Mouse (Mus musculus) liver, postnatal 0 days (tissue): Measurements from ENCODE around the gene Zc3h7b. TPM values are rescaled to one million over a fixed set of nuclear protein-coding genes. Genes with fewer than 3 reads are reported as not detected.

Source experiments
- ATAC-seq: fragments of 200-750 bp; cut with Nextera tagmentation; 2 replicates; pipeline ENCODE4 v1.8.0; 2017; ENCODE audit warnings: mild to moderate bottlenecking, moderate library complexity
- DNase-seq: peaks from one replicate; pipeline ENCODE4 v3.0.0-alpha.2; 2016
- H3K27ac ChIP-seq: fragments of 300-500 bp; sonication (generic); 2 replicates; pipeline ENCODE4 v1.5.1; 2014; ENCODE audit warnings: antibody characterized with exemption, moderate library complexity, mild to moderate bottlenecking, low read depth
- H3K27me3 ChIP-seq: fragments of 300-500 bp; sonication (generic); 2 replicates; pipeline ENCODE4 v1.6.1; 2014; ENCODE audit warnings: low read length, control low read depth, mixed read lengths; ENCODE audit not compliant: insufficient read depth
- H3K36me3 ChIP-seq: fragments of 300-500 bp; sonication (generic); replicated peaks from 2 replicates; pipeline ENCODE4 v1.6.1; 2014; ENCODE audit warnings: mild to moderate bottlenecking, control low read depth, low read length, moderate library complexity, mixed read lengths; ENCODE audit not compliant: insufficient read depth
- H3K4me1 ChIP-seq: fragments of 300-500 bp; sonication (generic); 2 replicates; pipeline ENCODE4 v1.6.1; 2014; ENCODE audit warnings: antibody characterized with exemption, mild to moderate bottlenecking, control low read depth; ENCODE audit not compliant: insufficient read depth
- H3K4me2 ChIP-seq: fragments of 300-500 bp; sonication (generic); 2 replicates; pipeline ENCODE4 v1.6.1; 2014; ENCODE audit warnings: low read depth, mild to moderate bottlenecking, low read length, moderate library complexity, mixed read lengths
- H3K4me3 ChIP-seq: fragments of 300-500 bp; sonication (generic); 2 replicates; pipeline ENCODE4 v1.5.1; 2014; ENCODE audit warnings: low read depth, low read length
- H3K9ac ChIP-seq: fragments of 300-500 bp; sonication (generic); replicated peaks from 2 replicates; pipeline ENCODE4 v1.6.1; 2014; ENCODE audit warnings: mild to moderate bottlenecking, moderate library complexity
- H3K9me3 ChIP-seq: fragments of 300-500 bp; sonication (generic); 2 replicates; pipeline ENCODE4 v1.6.1; 2016; ENCODE audit warnings: mild to moderate bottlenecking, control low read depth, low read length, mixed read lengths
- CTCF ChIP-seq: sonication (generic); IDR thresholded peaks from 2 replicates; pipeline ENCODE4 v1.5.1; 2016; ENCODE audit warnings: antibody characterized with exemption, low read depth
- EP300 ChIP-seq: IDR thresholded peaks from 2 replicates; pipeline ENCODE4 v1.6.1; 2016; ENCODE audit warnings: antibody characterized with exemption, low read depth, mild to moderate bottlenecking
- WGBS: fragments of 180-500 bp; shearing (Covaris S2); extraction: QIAGEN DNeasy Blood & Tissue Kit; methylation state at CpG from one replicate; pipeline ENCODE4 v1.1.7; 2014; ENCODE audit not compliant: insufficient replicate concordance; 5-methylcytosine and 5-hydroxymethylcytosine counted together
- polyA plus RNA-seq: library from polyadenylated mRNA; unstranded; fragments of >200 nt; fragmentation: Nextera tagmentation; extraction: Ambion mirVana; gene quantifications from 2 replicates; pipeline ENCODE4 v1.2.1, GENCODE M21; 2015

Zc3h7b gene
- polyA plus RNA-seq, 1 experiment from 2014 or later = 4.2 TPM

DNA sequence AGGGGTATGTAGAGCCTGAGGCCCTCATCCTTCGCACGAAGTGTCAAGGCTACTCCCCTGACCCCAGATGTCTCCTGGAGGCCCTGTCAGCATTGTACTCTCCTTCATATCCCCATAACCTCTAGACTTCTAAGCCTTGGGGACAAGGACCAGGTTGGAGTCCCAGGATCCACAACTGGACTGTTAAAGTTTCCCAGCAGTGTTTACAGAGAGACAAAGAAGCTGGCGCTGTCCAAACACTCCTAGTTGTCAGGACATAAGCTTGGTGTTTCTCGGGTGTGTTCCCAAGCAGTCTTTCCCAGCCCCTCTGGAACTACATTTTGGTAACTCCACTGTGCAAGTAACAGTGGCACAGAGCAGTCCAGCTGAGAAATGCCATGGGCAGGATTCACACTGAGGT lies 88.6 kb downstream of the Zc3h7b start:
- Histone ChIP-seq H3K9ac (no peak overlapping the region), H3K4me2 (no peak overlapping the region), H3K4me3 (no peak overlapping the region), H3K36me3 (no peaks in the 10 kb centered on the region), H3K9me3 (no peaks in the 10 kb centered on the region), H3K27ac (no peak overlapping the region), H3K27me3 (no peaks in the 10 kb centered on the region), H3K4me1 (peaks cover 32% of the 10 kb centered on the region)
- DNase-seq (no peak), ATAC-seq (no peak)
- TF ChIP-seq CTCF (no peak), EP300 (no peak)
- 69% methylated on average over 4 of the region's 4 CpGs for WGBS

DNA sequence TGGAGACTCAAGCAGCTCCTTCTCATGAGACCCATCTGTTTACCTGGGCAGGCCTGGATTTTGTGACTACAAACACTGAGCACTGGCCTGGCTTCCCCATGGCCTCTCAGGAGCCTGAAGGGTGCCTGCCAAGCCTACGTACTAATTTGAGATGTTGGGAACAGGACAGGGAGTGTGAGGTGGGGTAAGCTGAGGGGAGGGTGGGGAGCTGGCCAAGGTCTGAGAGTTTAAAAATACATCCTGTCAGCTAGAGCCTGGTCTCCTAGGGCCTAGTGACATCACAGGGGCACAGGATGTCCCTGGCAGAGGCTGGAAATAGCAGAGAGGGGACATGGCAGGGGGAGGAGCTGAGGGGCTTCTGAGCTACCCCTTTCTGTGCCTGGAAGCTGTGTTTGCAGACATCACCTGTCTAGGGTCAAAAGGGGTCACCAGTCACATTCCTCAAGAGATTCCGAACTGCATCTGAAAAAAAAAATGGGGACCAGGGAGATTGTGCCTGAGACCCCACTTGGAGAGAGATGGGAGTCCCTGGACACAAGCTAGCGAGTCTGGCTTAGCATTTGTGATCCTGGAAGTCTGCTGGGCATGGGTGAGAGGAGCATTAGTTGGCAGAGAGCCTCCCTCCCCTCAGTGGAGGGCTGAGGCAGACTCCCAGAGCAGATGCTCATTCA lies 89.4 kb downstream of the Zc3h7b start:
- H3K4me2 ChIP-seq = no peak overlapping the region
- TF ChIP-seq EP300 (no peak), CTCF (no peak)
- 79% methylated on average over 3 of the region's 3 CpGs for WGBS
- H3K9me3 ChIP-seq = no peaks in the 10 kb centered on the region
- H3K36me3 ChIP-seq = no peaks in the 10 kb centered on the region
- H3K27me3 ChIP-seq = no peaks in the 10 kb centered on the region
- no peak overlapping the region for H3K4me3 ChIP-seq
- H3K4me1 ChIP-seq = peaks cover 34% of the 10 kb centered on the region
- no peak for ATAC-seq
- no peak overlapping the region for H3K9ac ChIP-seq
- DNase-seq = no peak
- no peak overlapping the region for H3K27ac ChIP-seq

DNA sequence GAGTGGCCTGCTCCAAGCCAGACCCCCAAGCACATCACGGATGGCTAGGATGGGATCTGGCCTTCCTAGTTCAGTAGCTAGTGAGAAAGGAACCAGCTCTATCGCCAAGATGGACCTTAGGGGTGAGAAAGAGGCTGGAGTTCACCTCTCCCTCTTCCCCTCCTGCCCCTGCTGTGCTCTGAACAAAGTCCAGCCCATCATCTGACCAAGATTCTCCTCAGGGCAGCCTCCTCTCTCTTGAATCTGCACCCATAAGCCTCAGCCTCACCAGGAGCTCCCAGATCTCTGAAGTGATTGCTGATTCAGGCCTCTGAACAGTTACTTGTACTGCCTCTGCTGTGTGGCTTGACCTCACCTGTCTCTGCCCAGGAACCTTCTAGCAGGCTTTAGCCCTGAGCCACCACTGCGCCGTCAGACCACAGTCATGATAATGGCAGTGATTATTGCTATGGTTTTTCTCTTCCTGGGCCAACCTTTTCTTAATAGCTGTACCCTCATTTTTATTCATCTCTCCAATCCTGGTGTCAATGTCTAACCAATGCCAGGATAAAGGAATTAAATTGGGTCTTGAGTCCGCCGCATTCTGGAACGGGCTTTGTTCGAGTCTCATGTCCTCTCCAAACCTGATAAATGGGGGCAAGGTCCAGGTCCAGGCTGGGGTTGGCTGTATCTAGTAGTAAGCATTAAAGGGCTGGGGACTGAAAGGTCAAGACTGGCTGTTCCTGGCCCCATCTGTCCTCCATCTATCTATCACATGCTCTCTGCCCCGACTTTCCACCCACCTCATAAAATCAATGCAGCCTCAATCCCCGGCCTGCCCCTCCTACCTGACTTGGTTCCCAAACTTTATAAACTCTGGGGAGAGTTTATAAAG lies 90.4 kb downstream of the Zc3h7b start:
- Histone ChIP-seq H3K9me3 (no peaks in the 10 kb centered on the region), H3K9ac (no peak overlapping the region), H3K27me3 (no peaks in the 10 kb centered on the region), H3K4me3 (no peak overlapping the region), H3K4me2 (peak overlapping the region; percentile 66; the same call in 1 of the 2 replicates), H3K36me3 (no peaks in the 10 kb centered on the region), H3K27ac (no peak overlapping the region), H3K4me1 (peaks cover 35% of the 10 kb centered on the region)
- no peak for ATAC-seq
- no peak for DNase-seq
- TF ChIP-seq CTCF (no peak), EP300 (no peak)
- 60% methylated on average over 10 of the region's 10 CpGs for WGBS

DNA sequence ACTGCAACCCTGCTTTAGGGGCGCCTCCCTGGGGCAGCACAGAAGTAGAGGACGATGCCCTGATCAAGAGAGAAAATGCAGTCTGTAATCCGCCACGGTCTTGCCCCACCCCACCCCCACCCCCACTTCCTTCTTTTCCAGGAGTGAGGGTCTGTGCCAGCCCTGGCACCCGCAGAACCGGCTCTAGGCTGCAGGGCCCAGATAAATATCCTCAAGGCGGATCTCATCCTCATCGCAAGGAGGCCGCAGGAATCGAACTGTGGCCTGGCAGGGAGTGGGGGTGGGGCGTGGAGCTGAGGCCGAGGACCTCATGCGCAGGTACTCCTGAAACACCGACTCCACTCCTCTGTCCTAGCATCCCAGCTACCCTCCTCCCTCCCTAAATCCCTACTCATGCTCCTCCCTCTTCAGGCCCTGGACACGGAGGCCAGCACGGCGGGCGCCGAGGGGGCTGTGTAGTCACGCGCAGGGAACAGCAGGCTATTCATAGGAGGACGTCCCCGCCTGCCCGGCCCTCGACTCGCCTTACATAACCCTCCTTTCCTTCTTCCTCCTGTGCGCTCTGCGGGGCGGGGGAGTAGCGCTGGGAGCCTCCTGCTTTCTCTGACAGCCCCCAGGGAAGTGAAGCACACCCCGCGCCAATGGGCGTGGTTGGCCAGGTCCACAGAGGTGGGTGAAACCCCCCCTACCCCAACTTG lies 91.4 kb downstream of the Zc3h7b start:
- Histone ChIP-seq H3K9me3 (no peaks in the 10 kb centered on the region), H3K9ac (peak overlapping the region; percentile 37; the same call in 1 of the 2 replicates), H3K36me3 (no peaks in the 10 kb centered on the region), H3K4me2 (peak overlapping the region; percentile 66), H3K27ac (0 out of 2 replicates have a peak overlapping the region, but pooled peaks have one; percentile 0), H3K27me3 (no peaks in the 10 kb centered on the region), H3K4me1 (peaks cover 35% of the 10 kb centered on the region), H3K4me3 (peak overlapping the region; percentile 38)
- TF ChIP-seq EP300 = no peak
- TF ChIP-seq CTCF = no peak
- DNase-seq (peak; percentile 68), ATAC-seq (peak; percentile 8; the same call in 1 of the 2 replicates)
- 6% methylated on average over 29 of the region's 33 CpGs for WGBS

DNA sequence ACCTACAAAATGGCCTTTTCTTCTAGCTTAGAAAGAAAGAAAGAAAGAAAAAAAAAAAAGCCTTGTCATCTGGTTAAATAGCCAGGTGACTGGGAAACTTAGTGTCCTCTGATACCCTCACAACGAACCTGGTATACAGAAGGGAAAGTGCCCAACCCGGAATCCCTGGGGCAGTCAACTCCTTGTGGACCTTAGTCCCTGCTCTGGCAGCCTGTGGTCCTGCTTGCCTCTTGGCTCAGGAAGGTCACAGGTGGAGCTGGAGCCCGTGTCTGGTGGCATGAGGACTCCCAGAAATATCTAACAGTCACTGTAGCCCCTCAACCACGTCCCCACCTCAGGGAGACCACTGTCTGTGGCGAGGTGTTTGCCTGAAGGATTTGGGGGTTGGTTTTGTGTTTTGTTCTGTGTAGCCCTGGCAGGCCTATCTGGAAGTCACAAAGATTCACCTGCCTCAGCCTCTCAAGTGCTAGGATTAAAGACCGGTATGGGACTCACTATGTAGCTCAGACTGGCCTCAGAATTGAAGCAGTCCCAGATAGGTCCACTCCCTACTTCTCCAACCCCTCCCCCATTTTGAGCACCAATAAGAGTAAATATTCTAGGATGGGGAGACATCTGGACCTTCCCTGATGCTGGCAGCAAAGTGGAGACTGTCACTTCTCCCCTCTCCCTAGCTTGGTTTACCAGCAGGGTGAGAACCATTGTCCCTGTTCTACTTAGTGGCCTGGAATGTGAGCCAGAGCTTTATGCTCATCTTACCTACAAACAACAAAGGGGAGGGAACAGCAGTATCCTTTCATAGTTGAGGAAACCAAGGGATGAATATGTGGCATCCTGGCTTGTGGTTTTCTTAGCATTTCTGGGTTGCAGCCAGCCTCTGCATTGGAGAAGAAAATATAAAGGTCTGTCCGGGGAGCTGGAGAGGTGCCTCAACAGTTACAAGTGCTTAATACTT lies 92.4 kb downstream of the Zc3h7b start:
- 57% methylated on average over 7 of the region's 7 CpGs for WGBS
- Histone ChIP-seq H3K4me2 (peak overlapping the region; percentile 66; the same call in 1 of the 2 replicates), H3K36me3 (no peaks in the 10 kb centered on the region), H3K27me3 (no peaks in the 10 kb centered on the region), H3K9ac (no peak overlapping the region), H3K4me1 (peaks cover 35% of the 10 kb centered on the region), H3K9me3 (no peaks in the 10 kb centered on the region), H3K4me3 (no peak overlapping the region), H3K27ac (0 out of 2 replicates have a peak overlapping the region, but pooled peaks have one; percentile 0)
- DNase-seq (no peak), ATAC-seq (no peak)
- TF ChIP-seq EP300 (no peak), CTCF (no peak)
